Mouse (Mus musculus): Measurements from ENCODE around the gene Nhs. TPM values are rescaled to one million over a fixed set of nuclear protein-coding genes. Genes with fewer than 3 reads are reported as not detected.

Nhs gene
- polyA plus RNA-seq (2015; fragmentation: Nextera tagmentation; extraction: Ambion mirVana), result 3.4 and 3.8 TPM in 2 replicates

DNA sequence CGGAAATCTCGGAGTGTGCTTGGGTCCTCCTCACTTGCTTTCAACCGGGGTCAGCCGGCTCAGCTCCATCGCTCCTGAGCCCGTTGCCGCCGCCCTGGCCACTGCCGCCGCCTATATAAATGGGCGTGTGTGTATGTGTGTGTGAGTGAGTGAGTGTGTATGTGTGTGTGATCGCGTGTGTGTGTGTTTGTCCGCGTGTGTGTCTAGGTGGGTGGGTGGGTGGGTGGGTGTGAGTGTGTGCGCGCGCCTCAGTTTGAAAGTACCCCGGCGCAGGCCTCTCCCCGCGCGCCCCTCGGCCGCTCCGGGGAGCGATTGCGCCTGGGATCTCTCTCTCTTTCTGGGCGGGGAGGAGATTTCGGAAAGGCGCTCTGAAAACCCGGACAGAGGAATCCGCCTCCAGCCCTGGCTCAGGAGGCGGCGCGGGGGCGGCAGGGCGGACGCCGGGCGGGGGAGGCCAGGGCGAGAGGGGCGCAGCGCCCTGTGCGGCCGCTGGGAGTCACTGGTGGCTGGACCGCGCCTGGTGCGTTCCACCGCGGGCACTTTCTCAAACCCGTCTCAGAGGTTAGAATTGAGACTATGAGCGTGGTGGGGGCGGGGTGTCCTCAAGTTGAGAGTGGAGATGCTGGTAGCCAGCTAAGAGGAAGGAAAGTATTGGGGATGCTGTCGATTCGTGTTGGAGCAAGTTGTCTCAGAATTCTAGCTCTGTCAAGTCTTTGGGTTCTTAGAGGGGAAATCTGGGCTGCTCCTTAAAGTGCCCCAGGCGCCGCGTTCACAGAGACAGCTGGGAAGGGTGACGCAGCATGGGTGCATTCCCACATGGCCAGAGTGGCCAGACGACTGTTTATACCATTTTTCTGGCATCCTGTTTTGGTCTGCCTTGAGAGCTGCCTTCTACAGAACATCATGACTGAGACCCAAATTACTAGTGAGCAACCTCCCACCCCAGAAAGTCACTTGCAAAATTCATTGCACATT lies at the start of gene Nhs:
Gene Nhs, minus strand, starts transcription at position 94 of the 975 bp plus-strand sequence.
- no peaks in the 10 kb centered on the region for H3K36me3 ChIP-seq (ENCODE audit: control insufficient read depth, insufficient read depth, low read length)
- no peaks in the 10 kb centered on the region for H3K9me3 ChIP-seq (replicated peaks; ENCODE audit: control insufficient read depth, low read length, poor library complexity, severe bottlenecking)
- peak within 1 kb of the TSS; percentile 75 for H3K9ac ChIP-seq (ENCODE audit: low read depth, low read length)
- H3K4me2 ChIP-seq (ENCODE audit: low read length), result peak within 1 kb of the TSS; percentile 72
- peak within 1 kb of the TSS; percentile 53 for H3K4me3 ChIP-seq (ENCODE audit: low read depth, low read length)
- ATAC-seq, result peak; percentile 87
- 25% methylated on average over 56 of the region's 61 CpGs for WGBS
- H3K27ac ChIP-seq (ENCODE audit: low read length), result peak within 1 kb of the TSS; percentile 73
- peaks cover 3% of the 10 kb centered on the region; the same call in 1 of the 2 replicates for H3K27me3 ChIP-seq (ENCODE audit: control insufficient read depth, insufficient read depth, low read depth, low read length)
- H3K4me1 ChIP-seq (ENCODE audit: control insufficient read depth, insufficient read depth, low read length), result peaks cover 5% of the 10 kb centered on the region; the same call in 1 of the 2 replicates

DNA sequence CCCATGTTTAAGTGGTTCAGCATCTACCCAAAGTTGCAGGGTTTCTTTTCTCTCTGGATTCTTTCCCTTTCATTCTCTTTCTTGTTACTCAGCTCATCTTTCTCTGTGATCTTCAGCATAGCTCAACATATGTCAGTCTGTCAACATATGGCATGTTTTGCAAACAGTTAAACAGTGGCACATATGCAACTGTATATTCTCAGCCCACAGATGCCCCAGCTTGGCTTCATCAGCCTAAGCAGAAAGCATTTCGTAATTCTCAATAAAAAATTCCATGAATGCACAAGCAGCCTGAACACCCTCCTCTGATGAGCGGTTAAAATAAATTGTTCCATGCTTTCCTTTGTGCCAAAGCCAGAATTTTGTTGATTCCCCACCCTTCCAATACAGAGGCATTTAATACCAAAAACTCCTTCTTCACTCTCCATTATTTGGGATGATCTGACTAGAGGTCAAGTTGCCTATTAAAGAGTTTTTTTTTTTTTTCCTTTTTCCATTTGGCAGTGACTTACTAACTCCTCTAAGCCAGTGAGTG lies 46.9 kb upstream of the Nhs start:
- H3K27me3 ChIP-seq (ENCODE audit: control insufficient read depth, insufficient read depth, low read depth, low read length), result no peaks in the 10 kb centered on the region; the same call in 1 of the 2 replicates
- H3K36me3 ChIP-seq (ENCODE audit: control insufficient read depth, insufficient read depth, low read length), result no peaks in the 10 kb centered on the region
- 89% methylated on average over 2 of the region's 2 CpGs for WGBS
- no peak overlapping the region for H3K27ac ChIP-seq (ENCODE audit: low read length)
- 0 out of 2 replicates have a peak, but pooled peaks cover 2% of the 10 kb centered on the region for H3K9me3 ChIP-seq (replicated peaks; ENCODE audit: control insufficient read depth, low read length, poor library complexity, severe bottlenecking)
- no peak overlapping the region for H3K4me3 ChIP-seq (ENCODE audit: low read depth, low read length)
- no peak for ATAC-seq
- no peaks in the 10 kb centered on the region for H3K4me1 ChIP-seq (ENCODE audit: control insufficient read depth, insufficient read depth, low read length)
- no peak overlapping the region for H3K9ac ChIP-seq (ENCODE audit: low read depth, low read length)
- no peak overlapping the region for H3K4me2 ChIP-seq (ENCODE audit: low read length)

DNA sequence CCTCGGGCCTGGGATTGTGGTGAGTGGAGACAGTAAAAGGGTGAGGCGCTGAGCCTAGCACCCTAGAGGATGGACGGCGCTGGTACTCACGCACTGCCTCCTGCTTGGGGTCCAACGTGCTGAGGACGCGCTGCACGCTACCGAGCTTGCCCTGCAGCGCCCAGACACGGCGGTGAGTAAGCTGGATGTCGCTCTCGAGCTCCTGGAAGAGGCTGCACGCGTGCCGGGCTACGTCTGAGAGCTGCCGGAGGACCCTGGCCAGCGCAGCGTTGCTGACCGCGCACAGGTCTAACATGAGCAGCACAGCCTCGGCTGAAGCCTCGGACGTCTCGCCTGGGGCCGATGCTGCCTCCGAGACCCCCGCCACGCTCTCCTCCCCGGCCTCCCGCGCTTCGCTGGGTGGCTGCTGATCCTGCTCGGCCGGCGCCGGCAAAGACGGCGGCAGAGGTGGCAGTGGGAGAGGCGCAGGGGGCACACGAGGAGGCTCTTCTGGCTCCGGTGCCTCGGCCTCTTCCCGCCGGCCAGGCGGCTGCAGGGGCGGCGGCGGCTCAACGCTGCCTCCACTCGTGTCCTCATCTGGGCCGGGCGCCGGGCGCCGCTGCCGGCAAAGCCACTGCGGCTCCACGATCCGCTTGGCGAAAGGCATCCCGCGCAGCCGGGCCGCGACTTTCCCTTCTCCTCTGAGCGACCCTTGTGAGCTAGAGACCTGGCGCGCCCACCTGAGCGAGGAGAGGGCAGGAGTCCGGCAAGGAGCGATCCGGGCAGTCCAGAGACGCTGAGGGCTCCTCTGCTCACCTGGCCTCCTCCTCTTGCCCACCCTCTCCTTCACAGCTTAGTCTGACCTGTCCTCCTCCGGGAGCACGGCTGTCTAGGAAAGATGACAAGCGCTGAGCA lies 540 bp downstream of the Nhs start:
- Histone ChIP-seq H3K36me3 (ENCODE audit: control insufficient read depth, insufficient read depth, low read length) (no peaks in the 10 kb centered on the region), H3K4me2 (ENCODE audit: low read length) (peak overlapping the region; percentile 72), H3K9ac (ENCODE audit: low read depth, low read length) (peak overlapping the region; percentile 75), H3K9me3 (replicated peaks; ENCODE audit: control insufficient read depth, low read length, poor library complexity, severe bottlenecking) (no peaks in the 10 kb centered on the region), H3K27me3 (ENCODE audit: control insufficient read depth, insufficient read depth, low read depth, low read length) (peaks cover 6% of the 10 kb centered on the region), H3K4me3 (ENCODE audit: low read depth, low read length) (peak overlapping the region; percentile 53), H3K4me1 (ENCODE audit: control insufficient read depth, insufficient read depth, low read length) (peaks cover 5% of the 10 kb centered on the region; the same call in 1 of the 2 replicates), H3K27ac (ENCODE audit: low read length) (peak overlapping the region; percentile 73)
- ATAC-seq, result peak; percentile 75
- WGBS, result 22% methylated on average over 47 of the region's 80 CpGs

DNA sequence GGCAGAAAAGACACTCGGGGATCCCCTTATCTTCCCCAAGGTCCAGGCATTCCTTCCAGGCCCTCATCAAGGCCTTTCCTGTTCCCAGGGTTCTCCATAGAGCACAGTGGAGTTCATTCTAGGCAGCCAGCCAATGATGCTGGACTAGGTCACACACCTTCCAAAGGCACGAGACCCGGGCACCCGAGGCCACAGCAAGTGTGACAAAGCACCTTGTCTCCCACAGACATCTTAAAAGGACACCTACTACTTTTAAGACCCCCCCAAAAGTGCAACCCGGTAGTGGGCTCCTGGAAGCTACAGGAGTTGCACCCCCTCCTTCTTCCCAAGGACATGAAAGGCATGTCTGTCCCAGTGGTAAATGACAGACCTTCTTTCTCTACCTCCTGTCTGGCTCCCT lies 1.4 kb downstream of the Nhs start:
- peak overlapping the region; percentile 53 for H3K4me3 ChIP-seq (ENCODE audit: low read depth, low read length)
- H3K27ac ChIP-seq (ENCODE audit: low read length), result no peak overlapping the region
- H3K9me3 ChIP-seq (replicated peaks; ENCODE audit: control insufficient read depth, low read length, poor library complexity, severe bottlenecking), result no peaks in the 10 kb centered on the region
- H3K27me3 ChIP-seq (ENCODE audit: control insufficient read depth, insufficient read depth, low read depth, low read length), result peaks cover 7% of the 10 kb centered on the region
- ATAC-seq, result 0 out of 2 replicates have a peak, but pooled peaks have one; percentile 21
- peak overlapping the region; percentile 75 for H3K9ac ChIP-seq (ENCODE audit: low read depth, low read length)
- 29% methylated on average over 5 of the region's 5 CpGs for WGBS
- no peaks in the 10 kb centered on the region for H3K36me3 ChIP-seq (ENCODE audit: control insufficient read depth, insufficient read depth, low read length)
- peak overlapping the region; percentile 72 for H3K4me2 ChIP-seq (ENCODE audit: low read length)
- H3K4me1 ChIP-seq (ENCODE audit: control insufficient read depth, insufficient read depth, low read length), result peaks cover 5% of the 10 kb centered on the region; the same call in 1 of the 2 replicates

DNA sequence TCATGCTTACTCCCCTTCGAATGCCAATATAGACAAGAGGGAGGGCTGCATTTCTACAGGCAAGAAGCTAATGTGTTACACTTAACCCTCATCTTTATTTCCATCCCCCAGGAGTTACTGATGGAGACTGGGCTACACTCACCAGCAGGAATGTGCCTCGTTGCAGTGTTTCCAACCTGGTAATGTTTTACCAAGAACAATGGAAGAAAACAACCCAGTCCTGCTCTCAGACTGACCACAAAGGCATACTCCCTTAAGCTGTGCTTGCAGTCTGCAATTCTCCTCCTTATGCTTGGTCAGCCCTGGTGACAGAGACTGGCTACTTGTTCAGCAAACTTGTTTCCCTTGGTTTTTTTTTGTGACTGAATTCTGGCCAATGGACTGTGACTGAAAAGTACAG lies 21.7 kb downstream of the Nhs start:
- Histone ChIP-seq H3K4me1 (ENCODE audit: control insufficient read depth, insufficient read depth, low read length) (no peaks in the 10 kb centered on the region; the same call in 1 of the 2 replicates), H3K4me3 (ENCODE audit: low read depth, low read length) (no peak overlapping the region), H3K4me2 (ENCODE audit: low read length) (no peak overlapping the region), H3K9ac (ENCODE audit: low read depth, low read length) (no peak overlapping the region), H3K27me3 (ENCODE audit: control insufficient read depth, insufficient read depth, low read depth, low read length) (peaks cover 11% of the 10 kb centered on the region), H3K27ac (ENCODE audit: low read length) (no peak overlapping the region), H3K36me3 (ENCODE audit: control insufficient read depth, insufficient read depth, low read length) (no peaks in the 10 kb centered on the region), H3K9me3 (replicated peaks; ENCODE audit: control insufficient read depth, low read length, poor library complexity, severe bottlenecking) (no peaks in the 10 kb centered on the region)
- WGBS, result 45% methylated on average over 2 of the region's 2 CpGs
- no peak for ATAC-seq

DNA sequence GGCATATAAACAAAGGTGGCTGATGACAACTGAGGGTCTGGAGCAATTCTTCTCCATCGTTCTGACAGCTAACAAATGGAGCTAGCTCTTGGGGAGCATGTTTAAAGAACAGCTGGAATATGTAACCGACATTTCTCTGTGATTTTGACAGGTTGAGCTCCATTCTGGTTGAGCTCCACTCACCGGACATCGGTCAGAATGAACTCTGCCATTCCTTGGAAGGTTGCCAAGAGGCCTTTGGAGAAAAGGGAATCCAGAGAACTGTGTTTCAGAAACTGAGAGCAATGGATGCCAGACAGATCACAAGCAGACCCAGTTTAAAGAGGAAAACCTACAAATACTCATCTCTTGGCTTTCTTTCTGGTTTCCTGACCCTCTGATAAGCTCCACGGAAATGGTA lies 46.3 kb downstream of the Nhs start:
- H3K4me2 ChIP-seq (ENCODE audit: low read length), result no peak overlapping the region
- H3K9me3 ChIP-seq (replicated peaks; ENCODE audit: control insufficient read depth, low read length, poor library complexity, severe bottlenecking), result no peaks in the 10 kb centered on the region
- ATAC-seq, result no peak
- H3K4me3 ChIP-seq (ENCODE audit: low read depth, low read length), result no peak overlapping the region
- no peak overlapping the region for H3K9ac ChIP-seq (ENCODE audit: low read depth, low read length)
- peaks cover 2% of the 10 kb centered on the region for H3K27me3 ChIP-seq (ENCODE audit: control insufficient read depth, insufficient read depth, low read depth, low read length)
- no peak overlapping the region for H3K27ac ChIP-seq (ENCODE audit: low read length)
- H3K36me3 ChIP-seq (ENCODE audit: control insufficient read depth, insufficient read depth, low read length), result no peaks in the 10 kb centered on the region
- 70% methylated on average over 5 of the region's 5 CpGs for WGBS
- H3K4me1 ChIP-seq (ENCODE audit: control insufficient read depth, insufficient read depth, low read length), result no peaks in the 10 kb centered on the region

DNA sequence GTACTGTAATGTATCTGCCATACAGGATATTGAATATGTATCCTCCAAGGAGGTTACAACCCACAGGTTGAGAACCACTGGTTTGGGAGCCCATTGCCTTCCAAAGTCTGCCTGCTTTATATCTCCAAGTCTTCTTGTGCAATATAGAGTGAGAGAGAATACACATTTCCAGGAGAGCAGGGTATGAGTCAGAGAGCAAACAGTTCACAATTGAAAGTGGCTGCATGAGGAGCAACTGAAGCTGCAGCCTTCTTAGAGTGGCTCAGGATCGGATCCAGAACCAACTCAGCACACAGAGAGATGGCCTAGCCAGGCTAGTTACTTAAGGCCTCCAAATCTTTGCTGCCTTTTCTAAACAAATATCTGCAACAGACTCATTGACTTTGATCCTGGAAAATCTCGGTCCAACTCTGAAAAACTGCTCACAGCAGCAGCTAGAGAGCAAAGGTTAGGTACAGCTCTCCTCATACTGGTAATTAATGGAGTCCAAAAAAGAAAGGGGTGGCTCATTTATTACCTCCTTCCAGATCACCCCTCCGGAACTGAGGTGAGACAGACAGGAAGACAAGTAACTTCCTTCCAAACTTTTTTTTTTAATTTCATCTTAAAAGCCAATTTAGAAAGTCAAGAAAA lies 56.6 kb downstream of the Nhs start:
- Histone ChIP-seq H3K9ac (ENCODE audit: low read depth, low read length) (no peak overlapping the region), H3K36me3 (ENCODE audit: control insufficient read depth, insufficient read depth, low read length) (no peaks in the 10 kb centered on the region), H3K9me3 (replicated peaks; ENCODE audit: control insufficient read depth, low read length, poor library complexity, severe bottlenecking) (no peaks in the 10 kb centered on the region), H3K4me2 (ENCODE audit: low read length) (no peak overlapping the region), H3K27me3 (ENCODE audit: control insufficient read depth, insufficient read depth, low read depth, low read length) (peaks cover 18% of the 10 kb centered on the region), H3K27ac (ENCODE audit: low read length) (no peak overlapping the region), H3K4me1 (ENCODE audit: control insufficient read depth, insufficient read depth, low read length) (no peaks in the 10 kb centered on the region), H3K4me3 (ENCODE audit: low read depth, low read length) (no peak overlapping the region)
- ATAC-seq, result no peak
- WGBS, result 85% methylated on average over 3 of the region's 3 CpGs

DNA sequence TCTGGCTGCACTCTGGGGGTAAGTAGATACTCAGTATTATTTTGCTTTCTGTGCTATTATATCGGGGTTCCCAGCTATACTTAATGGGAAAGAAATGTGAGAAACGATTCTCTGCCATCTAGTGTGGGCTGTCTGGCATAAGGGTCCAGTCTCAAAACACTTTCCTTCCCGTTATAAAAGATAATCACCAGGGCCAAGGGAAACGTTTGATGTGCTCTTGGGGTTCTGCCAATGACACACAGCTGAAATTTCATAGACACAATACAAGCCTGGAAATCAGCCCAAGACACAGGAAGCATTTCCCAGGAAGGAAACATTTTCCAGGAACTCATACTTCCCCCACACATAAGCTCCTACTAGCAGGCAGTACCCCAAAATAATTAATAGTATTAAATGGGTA lies 61.2 kb downstream of the Nhs start:
- H3K36me3 ChIP-seq (ENCODE audit: control insufficient read depth, insufficient read depth, low read length), result no peaks in the 10 kb centered on the region
- H3K4me3 ChIP-seq (ENCODE audit: low read depth, low read length), result no peak overlapping the region
- no peak for ATAC-seq
- H3K4me2 ChIP-seq (ENCODE audit: low read length), result no peak overlapping the region
- WGBS, result 45% methylated on average over 4 of the region's 4 CpGs
- H3K27ac ChIP-seq (ENCODE audit: low read length), result no peak overlapping the region
- peaks cover 13% of the 10 kb centered on the region for H3K27me3 ChIP-seq (ENCODE audit: control insufficient read depth, insufficient read depth, low read depth, low read length)
- H3K4me1 ChIP-seq (ENCODE audit: control insufficient read depth, insufficient read depth, low read length), result no peaks in the 10 kb centered on the region
- H3K9ac ChIP-seq (ENCODE audit: low read depth, low read length), result no peak overlapping the region
- H3K9me3 ChIP-seq (replicated peaks; ENCODE audit: control insufficient read depth, low read length, poor library complexity, severe bottlenecking), result no peaks in the 10 kb centered on the region
